Mouse (Mus musculus): ENCODE data around the gene Sgf29. TPM values are rescaled to one million over a fixed set of nuclear protein-coding genes. Genes with fewer than 3 reads are reported as not detected.
"Not testable (repeated sequence)": the region's sequence is repeated elsewhere in the genome, so short reads cannot be mapped to it uniquely, and the experiment has no call there.

Gene Sgf29
- polyA plus RNA-seq, 1 experiment from 2014 or later: 36.8 TPM

DNA sequence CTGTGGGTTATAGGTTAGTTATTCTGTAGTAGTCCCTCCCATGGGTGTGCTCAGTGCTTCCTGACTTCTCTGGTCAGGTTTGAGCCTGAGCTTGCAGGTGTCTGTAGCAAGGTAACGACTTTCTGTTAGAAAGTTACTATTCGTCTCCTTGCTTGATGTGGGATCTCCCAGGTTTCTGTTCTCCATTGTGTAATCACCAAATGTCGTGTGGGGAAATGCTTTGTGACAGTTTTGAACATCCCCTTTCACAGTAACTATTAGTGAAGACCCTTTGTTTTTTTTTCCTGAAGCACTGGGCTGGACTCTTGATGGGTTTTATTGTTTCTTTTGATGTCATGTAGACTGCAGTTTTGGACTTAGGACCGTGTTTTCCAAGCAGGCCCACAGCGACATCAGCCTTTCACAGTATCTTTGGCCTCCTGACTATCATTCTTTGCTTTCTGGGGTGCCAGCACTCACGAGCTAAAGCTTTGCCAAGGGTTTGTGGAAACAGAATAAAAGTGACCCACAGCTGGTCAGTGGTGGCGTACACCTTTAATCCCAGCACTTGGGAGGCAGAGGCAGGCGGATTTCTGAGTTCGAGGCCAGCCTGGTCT, 18.5 kb downstream of the Sgf29 start:
- Histone ChIP-seq H3K27me3 (no peaks in the 10 kb centered on the region), H3K9me3 (replicated peaks) (no peaks in the 10 kb centered on the region), H3K9ac (no peak overlapping the region), H3K4me3 (replicated peaks) (no peak overlapping the region), H3K36me3 (peaks cover 84% of the 10 kb centered on the region), H3K4me2 (no peak overlapping the region), H3K27ac (no peak overlapping the region), H3K4me1 (replicated peaks) (peaks cover 9% of the 10 kb centered on the region; the same call in 1 of the 2 replicates)
- DNase-seq: no peak
- no peak for ATAC-seq (ENCODE audit: low read depth)
- WGBS (ENCODE audit: insufficient replicate concordance): 72% methylated on average over 9 of the region's 9 CpGs

DNA sequence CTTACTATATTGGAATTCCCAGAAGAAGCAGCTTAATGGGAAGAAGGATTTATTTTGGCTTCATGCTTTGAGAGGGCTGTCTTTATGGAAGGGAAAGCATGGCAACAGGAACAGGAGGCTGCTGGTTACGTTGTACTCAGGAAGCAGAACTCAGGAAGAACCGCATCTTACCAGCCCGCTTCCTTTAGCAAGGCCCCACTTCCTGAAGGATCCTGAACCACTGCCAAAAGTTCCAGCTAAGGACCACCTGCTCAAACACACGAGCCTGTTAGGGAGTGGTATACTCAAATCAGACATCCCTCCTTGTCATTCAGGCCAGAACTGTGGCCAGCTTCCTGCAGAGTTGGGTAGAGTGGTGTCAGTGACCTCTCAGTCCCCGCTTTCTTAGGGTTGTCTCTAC, 19.3 kb downstream of the Sgf29 start:
- Histone ChIP-seq H3K9me3 (replicated peaks) (no peaks in the 10 kb centered on the region), H3K4me3 (replicated peaks) (no peak overlapping the region), H3K27ac (no peak overlapping the region; the same call in 1 of the 2 replicates), H3K36me3 (peaks cover 85% of the 10 kb centered on the region), H3K4me1 (replicated peaks) (peaks cover 9% of the 10 kb centered on the region; the same call in 1 of the 2 replicates), H3K4me2 (no peak overlapping the region), H3K9ac (no peak overlapping the region), H3K27me3 (no peaks in the 10 kb centered on the region)
- DNase-seq (no peak), ATAC-seq (ENCODE audit: low read depth) (no peak)
- WGBS (ENCODE audit: insufficient replicate concordance): 67% methylated on average over 5 of the region's 5 CpGs

DNA sequence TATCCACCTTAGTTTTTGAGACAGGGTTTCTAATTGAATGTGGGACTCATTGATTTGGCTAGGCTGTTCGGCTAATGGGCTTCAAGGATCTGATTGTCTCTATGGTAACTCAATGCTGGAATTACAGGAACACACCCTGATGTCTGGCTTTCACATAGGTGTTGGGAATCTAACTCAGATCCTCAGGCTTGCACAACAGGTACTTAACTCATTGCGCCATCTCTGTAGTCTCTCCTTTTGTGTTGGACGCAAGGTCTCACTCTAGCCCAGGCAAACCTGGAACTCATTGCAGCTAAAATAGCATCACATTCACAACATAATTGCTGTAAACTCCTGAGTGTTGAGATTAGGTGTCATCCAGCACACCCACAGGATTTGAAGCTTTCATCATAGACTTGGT, 21.0 kb downstream of the Sgf29 start:
- Histone ChIP-seq H3K4me2 (no peak overlapping the region), H3K4me3 (replicated peaks) (no peak overlapping the region), H3K27me3 (no peaks in the 10 kb centered on the region), H3K36me3 (peaks cover 73% of the 10 kb centered on the region), H3K27ac (no peak overlapping the region), H3K9me3 (replicated peaks) (no peaks in the 10 kb centered on the region), H3K9ac (no peak overlapping the region), H3K4me1 (replicated peaks) (0 out of 2 replicates have a peak, but pooled peaks cover 3% of the 10 kb centered on the region)
- ATAC-seq (ENCODE audit: low read depth) (no peak), DNase-seq (no peak)
- WGBS (ENCODE audit: insufficient replicate concordance): 83% methylated on average over 3 of the region's 3 CpGs

DNA sequence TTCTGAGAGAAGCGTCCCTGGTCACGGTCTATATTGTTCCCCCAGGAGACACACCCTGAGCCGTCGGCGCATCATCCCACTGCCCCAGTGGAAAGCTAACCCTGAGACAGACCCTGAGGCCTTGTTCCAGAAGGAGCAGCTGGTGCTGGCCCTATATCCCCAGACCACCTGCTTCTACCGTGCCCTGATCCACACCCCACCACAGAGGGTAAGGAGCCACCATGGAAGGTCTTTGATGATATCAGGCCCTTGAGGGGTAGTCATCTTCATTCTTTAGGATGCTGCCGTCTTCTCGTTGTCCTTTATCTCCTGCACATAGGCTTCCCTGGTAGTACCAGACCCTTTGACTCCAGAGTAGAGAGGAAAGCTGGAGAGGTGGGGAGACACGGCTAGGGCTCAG, 23.0 kb downstream of the Sgf29 start:
- Histone ChIP-seq H3K27ac (no peak overlapping the region), H3K4me2 (no peak overlapping the region), H3K4me1 (replicated peaks) (peaks cover 15% of the 10 kb centered on the region; the same call in 1 of the 2 replicates), H3K27me3 (no peaks in the 10 kb centered on the region), H3K36me3 (peaks cover 60% of the 10 kb centered on the region), H3K9ac (no peak overlapping the region), H3K4me3 (replicated peaks) (no peak overlapping the region), H3K9me3 (replicated peaks) (no peaks in the 10 kb centered on the region)
- DNase-seq (no peak), ATAC-seq (ENCODE audit: low read depth) (no peak)
- WGBS (ENCODE audit: insufficient replicate concordance): 89% methylated on average over 9 of the region's 9 CpGs

DNA sequence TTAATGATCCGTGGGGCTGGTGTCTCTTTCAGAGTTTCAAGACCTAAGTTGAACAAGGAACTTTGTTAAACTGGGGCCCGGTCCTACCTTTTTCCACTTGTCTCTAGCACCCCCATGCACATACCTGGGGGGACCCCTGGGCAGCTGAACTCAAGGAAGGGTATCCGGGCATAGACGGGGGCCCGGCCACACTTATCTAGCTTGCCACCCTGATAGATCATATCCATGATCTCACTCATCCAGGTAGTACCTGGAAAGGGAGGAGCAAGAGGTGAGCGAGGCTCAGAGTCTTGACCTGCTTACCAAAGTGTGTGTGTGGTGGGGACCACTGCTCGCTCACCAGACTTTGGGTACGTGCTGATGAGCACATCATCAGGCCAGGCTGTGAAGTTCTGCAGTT, 26.0 kb downstream of the Sgf29 start:
- WGBS (ENCODE audit: insufficient replicate concordance): 84% methylated on average over 8 of the region's 8 CpGs
- no peak overlapping the region for H3K4me3 ChIP-seq (replicated peaks)
- H3K27ac ChIP-seq: no peak overlapping the region

DNA sequence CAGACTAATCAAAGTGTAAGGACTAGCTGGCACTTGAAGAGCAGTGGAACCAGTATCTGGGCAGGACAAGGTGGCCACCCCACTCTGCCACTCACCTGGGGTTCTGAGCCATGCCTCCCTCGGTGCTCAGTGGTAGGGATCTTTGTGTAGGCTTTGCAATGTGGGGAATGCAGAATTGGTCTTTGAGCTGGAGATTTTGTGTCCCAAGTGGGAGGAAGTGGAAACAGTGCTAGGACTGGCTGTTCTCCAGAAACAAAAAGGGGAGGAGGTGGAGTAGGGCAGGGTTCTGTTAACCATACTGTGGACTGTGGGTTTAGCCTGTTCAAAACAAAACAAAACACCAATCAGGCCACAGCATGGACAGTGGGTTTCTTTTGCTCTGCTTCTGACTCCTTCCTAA, 27.1 kb downstream of the Sgf29 start, which contains the start of gene Sult1a1:
Gene Sult1a1 (minus strand): TSS at position 226 of the 400 bp plus-strand sequence.
- WGBS (ENCODE audit: insufficient replicate concordance): 81% methylated on average over 1 of the region's 1 CpGs
- H3K9ac ChIP-seq: no peak within 1 kb of the TSS
- no peak within 1 kb of the TSS for H3K4me3 ChIP-seq (replicated peaks)
- peak within 1 kb of the TSS; percentile 15 for H3K27ac ChIP-seq
- ATAC-seq (ENCODE audit: low read depth): 0 out of 2 replicates have a peak, but pooled peaks have one; percentile 24
- no peak within 1 kb of the TSS for H3K4me2 ChIP-seq
- no peak for DNase-seq
- H3K27me3 ChIP-seq: no peaks in the 10 kb centered on the region
- H3K36me3 ChIP-seq: peaks cover 33% of the 10 kb centered on the region
- H3K4me1 ChIP-seq (replicated peaks): peaks cover 12% of the 10 kb centered on the region; the same call in 1 of the 2 replicates
- no peaks in the 10 kb centered on the region for H3K9me3 ChIP-seq (replicated peaks)

More for the DNA sequence above, 26.0 kb downstream of the Sgf29 start:
- no peaks in the 10 kb centered on the region for H3K27me3 ChIP-seq
- H3K36me3 ChIP-seq: peaks cover 44% of the 10 kb centered on the region
- DNase-seq: no peak
- H3K9me3 ChIP-seq (replicated peaks): no peaks in the 10 kb centered on the region
- no peak overlapping the region for H3K9ac ChIP-seq
- no peak for ATAC-seq (ENCODE audit: low read depth)
- peaks cover 12% of the 10 kb centered on the region; the same call in 1 of the 2 replicates for H3K4me1 ChIP-seq (replicated peaks)
- H3K4me2 ChIP-seq: no peak overlapping the region

DNA sequence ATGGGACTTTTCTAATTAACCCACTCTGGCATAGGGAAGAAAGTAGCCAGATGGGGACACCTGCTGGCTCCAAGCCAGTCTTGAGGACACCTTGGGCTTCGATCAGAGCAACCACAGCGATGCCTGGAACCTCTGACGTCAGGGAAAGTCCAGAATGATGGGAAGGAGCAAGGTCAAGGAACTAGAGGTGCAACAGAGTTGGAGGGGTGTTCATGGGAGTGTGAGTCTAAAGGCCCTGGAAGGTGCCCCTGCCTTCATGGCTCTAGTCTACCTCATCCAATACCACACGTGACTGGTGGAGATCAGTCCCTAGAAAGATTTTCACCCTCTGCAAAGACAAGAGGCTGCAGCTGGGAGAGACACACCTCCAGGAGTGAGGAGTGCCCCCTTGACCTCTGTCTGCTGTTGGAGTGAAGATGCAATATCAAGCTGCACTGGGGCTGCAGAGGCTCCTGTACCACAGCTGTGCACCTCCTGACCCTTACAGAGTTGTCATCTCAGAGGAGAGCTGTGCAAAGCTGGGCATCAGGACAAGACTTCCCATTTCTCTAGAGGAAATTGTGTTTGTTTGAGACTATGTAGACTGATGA, 27.6 kb downstream of the Sgf29 start:
- Histone ChIP-seq H3K27ac (no peak overlapping the region; the same call in 1 of the 2 replicates), H3K4me2 (no peak overlapping the region), H3K4me1 (replicated peaks) (peaks cover 12% of the 10 kb centered on the region; the same call in 1 of the 2 replicates), H3K4me3 (replicated peaks) (no peak overlapping the region), H3K27me3 (no peaks in the 10 kb centered on the region), H3K36me3 (peaks cover 28% of the 10 kb centered on the region), H3K9me3 (replicated peaks) (no peaks in the 10 kb centered on the region), H3K9ac (no peak overlapping the region)
- WGBS (ENCODE audit: insufficient replicate concordance): 60% methylated on average over 4 of the region's 4 CpGs
- DNase-seq: no peak
- ATAC-seq (ENCODE audit: low read depth): no peak

DNA sequence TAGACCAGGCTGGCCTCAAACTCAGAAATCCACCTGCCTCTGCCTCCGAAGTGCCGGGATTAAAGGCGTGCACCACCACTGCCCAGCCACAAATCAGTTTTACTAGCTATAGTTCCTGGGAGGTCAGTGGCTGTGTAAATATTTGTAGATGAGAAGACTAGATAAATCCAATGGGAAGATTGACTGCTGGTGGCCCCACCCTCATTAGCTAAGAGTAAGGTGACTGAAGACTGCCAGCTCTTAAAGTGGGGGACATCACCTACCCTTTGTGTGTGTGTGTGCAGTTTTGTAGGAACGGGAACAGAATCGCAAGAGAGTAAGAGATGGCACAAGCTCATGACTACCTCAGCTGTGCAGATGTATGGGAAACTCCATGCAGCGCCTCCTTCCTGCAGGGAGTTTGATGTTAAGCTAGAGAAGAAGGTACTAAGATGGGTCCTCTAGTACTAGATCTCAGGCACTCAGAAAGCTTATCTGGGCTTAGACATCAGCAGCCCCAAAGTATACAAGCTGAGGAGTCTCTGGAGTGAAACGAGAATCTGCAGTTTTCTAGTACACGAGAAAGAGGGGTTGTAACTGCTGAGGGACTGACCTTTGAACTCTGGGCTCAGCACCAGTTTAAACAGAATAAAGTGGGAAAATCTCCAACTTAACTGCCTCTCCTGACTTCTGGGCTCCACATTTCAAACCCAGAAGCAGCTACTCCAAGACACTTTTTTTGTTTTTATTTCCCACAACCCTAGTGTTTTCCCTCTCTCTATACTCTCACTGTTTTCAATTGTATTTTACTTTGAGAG, 29.6 kb downstream of the Sgf29 start:
- Histone ChIP-seq H3K36me3 (peaks cover 9% of the 10 kb centered on the region; the same call in 1 of the 2 replicates), H3K4me2 (no peak overlapping the region), H3K27me3 (no peaks in the 10 kb centered on the region), H3K4me3 (replicated peaks) (no peak overlapping the region), H3K9ac (no peak overlapping the region), H3K4me1 (replicated peaks) (peaks cover 12% of the 10 kb centered on the region; the same call in 1 of the 2 replicates), H3K27ac (peak overlapping the region; percentile 11; the same call in 1 of the 2 replicates), H3K9me3 (replicated peaks) (no peaks in the 10 kb centered on the region)
- 76% methylated on average over 8 of the region's 8 CpGs for WGBS (ENCODE audit: insufficient replicate concordance)
- DNase-seq (no peak), ATAC-seq (ENCODE audit: low read depth) (peak; percentile 32; the same call in 1 of the 2 replicates)

DNA sequence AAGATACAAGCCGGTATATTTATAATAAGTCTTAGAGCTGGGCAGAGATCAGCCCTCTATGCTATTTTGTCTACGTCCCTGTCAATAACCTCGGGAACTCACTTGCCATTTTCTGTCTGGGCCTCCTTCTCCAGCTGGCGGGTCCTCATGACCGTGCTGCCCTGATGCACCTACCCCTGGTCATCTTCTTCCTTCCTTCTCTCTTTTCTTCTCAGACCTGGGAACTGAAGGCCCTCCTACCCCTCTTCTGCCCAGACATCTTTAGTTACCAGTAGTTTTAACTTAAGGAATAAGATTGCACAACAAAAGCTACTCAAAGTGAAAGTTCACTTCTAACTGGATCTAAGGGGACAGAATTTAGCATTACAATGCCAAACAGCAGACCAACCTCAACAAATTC, 30.6 kb downstream of the Sgf29 start:
- ATAC-seq (ENCODE audit: low read depth): no peak
- Histone ChIP-seq H3K27me3 (no peaks in the 10 kb centered on the region), H3K4me2 (no peak overlapping the region), H3K36me3 (peaks cover 9% of the 10 kb centered on the region; the same call in 1 of the 2 replicates), H3K4me3 (replicated peaks) (no peak overlapping the region), H3K27ac (no peak overlapping the region), H3K4me1 (replicated peaks) (peaks cover 12% of the 10 kb centered on the region; the same call in 1 of the 2 replicates), H3K9ac (no peak overlapping the region), H3K9me3 (replicated peaks) (no peaks in the 10 kb centered on the region)
- 79% methylated on average over 5 of the region's 5 CpGs for WGBS (ENCODE audit: insufficient replicate concordance)
- no peak for DNase-seq

DNA sequence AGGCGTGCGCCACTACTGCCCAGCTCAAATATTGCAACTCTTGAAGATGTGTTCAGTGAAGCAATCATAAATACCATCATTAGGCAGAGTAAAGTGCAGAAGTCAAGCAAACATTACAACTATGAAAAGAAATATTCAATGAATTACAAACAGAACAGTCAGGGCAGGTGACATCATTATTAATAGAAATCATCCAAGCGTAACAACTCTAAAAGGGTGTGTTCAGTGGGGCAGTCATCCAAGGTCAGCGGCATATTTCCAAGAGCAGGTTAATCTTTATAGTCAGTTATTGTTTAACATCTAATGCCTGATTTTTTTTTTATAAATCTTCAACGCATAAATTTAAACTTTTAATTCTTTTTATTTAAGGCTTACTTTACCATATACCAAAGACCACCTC, 32.1 kb downstream of the Sgf29 start:
- 87% methylated on average over 5 of the region's 5 CpGs for WGBS (ENCODE audit: insufficient replicate concordance)
- Histone ChIP-seq H3K4me2 (no peak overlapping the region), H3K4me3 (replicated peaks) (no peak overlapping the region), H3K36me3 (no peaks in the 10 kb centered on the region), H3K27ac (no peak overlapping the region), H3K4me1 (replicated peaks) (peaks cover 8% of the 10 kb centered on the region; the same call in 1 of the 2 replicates), H3K27me3 (no peaks in the 10 kb centered on the region), H3K9ac (no peak overlapping the region), H3K9me3 (replicated peaks) (no peaks in the 10 kb centered on the region)
- ATAC-seq (ENCODE audit: low read depth) (no peak), DNase-seq (no peak)

DNA sequence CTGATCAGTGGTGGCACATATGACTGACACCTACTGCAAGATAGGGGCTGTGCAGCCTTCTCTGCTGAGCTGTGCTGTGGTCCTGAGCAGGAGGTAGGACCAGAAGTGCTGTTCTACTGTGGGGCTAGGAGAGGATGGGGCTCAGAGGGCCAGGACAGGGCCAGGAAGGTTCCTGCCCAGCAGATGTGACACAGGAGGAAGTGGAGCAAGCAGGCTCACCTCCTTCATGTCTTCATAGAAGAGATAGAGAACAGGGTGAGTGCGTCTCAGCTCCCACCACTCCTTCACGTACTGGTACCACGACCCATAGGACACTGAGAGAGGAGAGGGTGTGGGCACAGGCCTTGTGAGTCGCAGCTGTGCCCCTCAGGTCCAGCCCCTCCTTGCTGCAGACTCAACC, 39.0 kb downstream of the Sgf29 start:
- not testable (repeated sequence) for H3K27me3 ChIP-seq; H3K4me3 ChIP-seq (replicated peaks); DNase-seq; H3K9me3 ChIP-seq (replicated peaks); H3K9ac ChIP-seq; ATAC-seq (ENCODE audit: low read depth); H3K4me2 ChIP-seq; H3K27ac ChIP-seq
- Histone ChIP-seq H3K36me3 (peaks cover 21% of the 10 kb centered on the region), H3K4me1 (replicated peaks) (peaks cover 28% of the 10 kb centered on the region)
- WGBS (ENCODE audit: insufficient replicate concordance): 62% methylated on average over 4 of the region's 4 CpGs
